Mouse (Mus musculus) CD4-positive, CD25-positive, alpha-beta regulatory T cell, adult 2 months (primary cell): ENCODE results near the gene Dcaf6.
A peak's percentile ranks its signal among the peaks of the same experiment; 100 is the strongest.

ENCODE experiments used
- DNase-seq: peaks from one replicate; pipeline ENCODE4 v3.0.0-alpha.2; 2012; ENCODE audit warnings: low read depth, low spot score

The Dcaf6 gene

DNA sequence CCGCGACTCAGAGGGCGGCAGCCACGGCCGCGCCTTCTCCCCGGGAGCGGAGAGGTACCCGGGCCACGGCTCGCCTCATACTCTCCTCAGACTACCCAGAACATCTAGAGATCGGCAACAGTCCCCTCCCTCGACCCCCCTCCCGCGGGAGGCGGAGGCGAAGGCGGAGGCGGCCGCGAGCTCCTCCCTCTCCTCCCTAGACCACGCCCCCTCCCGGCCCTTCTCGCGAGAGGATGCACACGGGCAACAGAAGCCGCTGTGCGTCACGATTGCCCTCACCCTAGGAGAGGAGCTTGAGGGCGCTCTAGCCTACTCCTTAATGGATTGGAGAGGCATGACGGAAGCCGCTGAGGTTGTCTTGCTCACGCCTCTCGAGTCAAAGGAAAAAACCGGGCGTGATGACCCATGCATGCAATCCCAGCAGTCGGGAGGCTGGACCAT lies at the start of gene Dcaf6, which contains the start of gene Mpc2:
Dcaf6 (minus strand) TSS at position 116 of the 441 bp plus-strand sequence.
Mpc2 (plus strand) TSS at position 278 of the 441 bp plus-strand sequence.
- DNase-seq = peak; percentile 99

DNA sequence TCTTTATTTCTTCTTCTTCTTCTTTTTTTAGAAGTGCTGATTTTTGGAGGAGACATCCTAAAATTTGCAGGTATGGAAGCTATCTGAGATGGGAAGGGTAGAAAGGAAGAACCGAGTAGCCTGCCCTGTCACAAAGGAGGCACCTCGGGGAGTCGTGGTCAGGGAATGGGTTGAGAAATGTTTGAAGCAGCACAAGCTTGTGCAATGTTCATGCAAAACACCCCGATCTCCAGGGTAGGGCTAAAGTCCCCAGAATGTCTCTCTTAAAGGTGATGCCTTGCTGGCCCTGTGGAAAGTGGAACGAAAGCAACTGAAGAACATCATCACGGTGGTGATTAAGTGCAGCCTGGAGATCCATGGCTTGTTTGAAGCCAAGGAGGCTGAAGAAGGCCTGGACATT lies 46.0 kb upstream of the Dcaf6 start:
- DNase-seq = no peak

DNA sequence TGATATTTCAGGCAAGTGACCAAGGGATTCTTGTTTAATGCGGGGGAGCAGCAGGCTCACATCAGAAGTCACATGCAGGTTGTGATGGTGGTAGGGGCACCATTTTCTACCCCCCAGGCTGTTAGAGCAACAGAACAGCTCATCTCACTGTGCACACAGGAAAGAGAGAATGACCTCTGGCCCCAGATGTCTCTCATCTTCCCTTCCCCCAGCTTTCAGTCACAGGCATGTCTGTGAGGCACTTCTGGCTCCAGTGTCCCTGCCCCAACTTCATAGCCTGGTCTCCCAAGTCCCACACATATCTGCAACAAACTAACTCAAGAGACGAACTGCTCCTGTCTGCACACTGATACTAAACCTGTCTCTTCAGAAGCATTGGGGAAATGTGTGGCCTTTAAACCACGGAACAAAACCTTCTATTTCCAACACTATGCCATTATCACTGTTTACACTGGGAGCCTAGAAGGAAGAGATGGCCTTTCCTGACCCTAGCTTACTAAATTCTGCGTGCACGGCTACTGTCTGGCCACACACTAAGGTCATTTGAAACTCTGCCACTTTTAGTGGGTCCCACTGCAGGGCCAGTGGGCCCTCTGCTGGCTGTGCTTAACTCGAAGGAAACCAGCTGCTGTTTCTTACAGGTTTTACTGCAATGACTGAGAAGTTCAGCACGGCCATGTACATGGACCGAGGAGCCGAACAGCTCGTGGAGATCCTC lies 43.2 kb upstream of the Dcaf6 start:
- DNase-seq = peak; percentile 15

DNA sequence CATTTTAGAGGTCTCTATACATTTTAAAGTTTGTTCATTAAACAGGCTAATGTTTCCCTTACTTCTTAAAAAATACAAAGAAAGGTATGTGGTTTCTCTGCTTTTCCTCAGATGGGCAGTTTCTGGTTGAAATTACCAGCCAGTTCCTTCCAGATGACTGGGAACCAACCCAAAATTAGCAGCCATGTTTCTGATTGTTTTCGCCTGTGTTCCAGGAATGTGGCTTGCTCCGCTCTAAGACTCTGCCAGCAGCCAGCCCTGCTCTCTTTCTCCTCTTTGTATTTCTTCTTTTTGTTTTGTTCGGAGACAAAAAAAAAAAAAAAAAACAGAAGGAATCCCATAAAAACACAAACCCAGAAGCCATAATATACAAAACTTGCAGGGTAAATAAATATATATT lies 38.6 kb upstream of the Dcaf6 start:
- DNase-seq = no peak

DNA sequence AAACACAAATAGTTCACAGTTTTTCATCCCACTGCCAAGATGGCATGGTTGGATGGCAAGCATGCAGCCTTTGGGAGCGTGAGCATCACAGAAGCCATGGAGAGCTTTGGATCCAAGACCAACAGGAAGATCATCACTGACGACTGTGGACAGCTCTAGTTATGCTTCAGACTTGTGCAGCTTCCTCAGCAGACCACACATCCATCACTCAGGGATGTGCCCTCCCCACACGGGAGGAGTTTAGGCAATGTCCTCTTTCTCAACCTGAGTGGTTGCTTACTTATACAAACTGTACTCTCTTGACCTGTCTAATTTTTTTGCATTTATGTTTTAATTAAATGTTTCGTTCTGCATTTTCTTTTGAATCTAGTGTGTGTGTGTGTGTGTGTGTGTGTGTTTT lies 28.9 kb upstream of the Dcaf6 start:
- no peak for DNase-seq

DNA sequence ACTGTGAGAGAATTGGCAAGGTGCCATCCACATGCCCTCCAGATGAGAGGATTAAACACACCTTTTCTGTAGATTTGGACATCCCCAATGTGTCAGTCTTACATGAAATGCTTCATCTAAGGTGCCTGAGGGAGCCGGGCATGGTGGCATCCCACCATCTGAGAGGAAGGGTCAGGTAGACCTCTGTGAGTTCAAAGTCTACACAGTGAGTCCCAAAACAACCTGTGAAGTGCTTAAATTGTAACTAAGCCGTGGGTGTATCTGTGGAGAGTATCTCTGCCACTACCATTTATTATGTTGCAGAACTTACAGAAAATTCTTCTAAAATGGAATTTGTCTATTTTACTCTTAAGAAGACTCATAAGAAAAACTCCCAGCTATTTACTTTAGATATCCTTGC lies 25.8 kb upstream of the Dcaf6 start:
- DNase-seq = no peak

DNA sequence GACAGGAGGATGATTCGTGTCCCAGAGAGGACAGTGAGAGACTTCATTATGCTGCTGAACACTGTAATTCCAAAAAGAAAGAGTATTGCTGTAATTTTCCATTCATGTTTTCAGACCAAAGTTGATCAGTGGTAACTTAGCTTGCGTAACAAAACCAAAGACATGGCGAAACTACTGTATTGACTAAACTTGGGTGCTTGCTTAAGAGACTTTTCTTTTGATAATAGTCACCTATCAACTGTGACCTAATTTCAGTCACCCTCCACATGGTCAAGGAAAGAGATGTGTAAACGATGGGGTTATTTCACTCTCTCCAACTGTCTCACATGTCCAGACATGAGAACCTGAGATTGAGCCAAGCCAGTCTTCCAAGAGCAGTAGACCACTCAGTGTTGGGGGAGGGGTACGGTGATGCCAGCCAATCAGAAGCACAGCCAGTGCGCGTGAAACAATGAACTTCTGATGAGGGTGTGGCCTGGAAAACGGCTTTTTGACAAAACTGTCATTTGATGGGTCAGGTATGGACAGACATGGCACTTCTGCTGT lies 24.5 kb upstream of the Dcaf6 start, which contains the start of gene Adcy10:
Adcy10 (plus strand) TSS at position 496 of the 546 bp plus-strand sequence.
- no peak for DNase-seq

DNA sequence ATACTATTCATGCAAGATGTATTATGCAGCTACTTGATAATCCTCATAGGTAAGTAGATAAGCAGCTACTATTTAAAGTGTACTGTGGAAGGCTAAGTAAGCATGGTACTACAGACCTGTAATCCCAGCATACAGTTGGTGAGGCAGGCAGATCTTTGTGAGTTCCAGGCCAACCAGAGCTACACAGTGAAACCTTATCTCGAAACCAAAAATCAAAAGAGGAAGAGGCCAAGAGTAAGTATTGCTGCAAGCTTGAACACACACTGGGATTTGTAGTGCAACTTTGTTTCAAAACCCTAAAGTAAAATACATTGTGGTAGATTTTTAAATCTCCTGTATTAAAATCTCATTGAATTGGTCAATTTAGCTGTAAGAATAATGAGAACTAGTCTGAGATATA lies 11.2 kb upstream of the Dcaf6 start:
- no peak for DNase-seq

DNA sequence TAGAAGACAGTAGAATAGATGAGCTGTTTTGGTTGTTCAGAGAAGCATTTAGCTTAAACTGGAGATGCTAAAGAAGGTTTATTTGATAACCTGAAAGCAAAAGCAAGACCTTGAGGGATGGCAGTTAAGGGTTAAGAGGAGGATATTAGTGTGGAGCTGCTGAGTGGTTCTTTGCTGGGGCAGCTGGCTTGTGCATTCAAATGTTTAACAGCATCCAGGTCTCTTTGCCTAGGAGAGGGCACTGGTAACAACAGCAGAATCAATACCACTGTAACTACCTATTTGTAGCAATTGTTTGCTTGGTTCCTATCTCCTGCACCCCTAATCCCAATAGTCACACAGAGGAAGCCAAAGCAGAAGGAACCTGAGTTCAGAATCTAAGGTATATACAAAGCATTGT lies 9.4 kb upstream of the Dcaf6 start:
- DNase-seq = no peak

DNA sequence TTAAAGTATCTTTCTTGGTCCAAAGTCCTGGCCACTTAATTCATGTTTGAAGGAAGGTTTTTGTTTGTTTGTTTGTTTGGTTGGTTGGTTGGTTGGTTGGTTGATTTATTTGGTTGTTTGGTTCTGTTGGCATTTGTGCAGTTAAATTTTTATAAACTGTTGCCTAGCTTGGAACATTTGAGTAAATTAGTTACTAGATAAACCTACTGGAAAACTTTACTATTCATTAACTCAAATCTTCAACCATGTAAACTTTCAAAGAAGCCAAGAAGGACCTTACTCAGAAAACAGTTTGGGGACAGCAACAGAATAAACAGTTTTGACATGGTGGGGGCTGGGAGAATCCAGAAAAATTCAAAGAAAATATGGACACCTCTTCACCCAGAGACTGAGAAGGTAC lies 8.7 kb upstream of the Dcaf6 start:
- DNase-seq = no peak

DNA sequence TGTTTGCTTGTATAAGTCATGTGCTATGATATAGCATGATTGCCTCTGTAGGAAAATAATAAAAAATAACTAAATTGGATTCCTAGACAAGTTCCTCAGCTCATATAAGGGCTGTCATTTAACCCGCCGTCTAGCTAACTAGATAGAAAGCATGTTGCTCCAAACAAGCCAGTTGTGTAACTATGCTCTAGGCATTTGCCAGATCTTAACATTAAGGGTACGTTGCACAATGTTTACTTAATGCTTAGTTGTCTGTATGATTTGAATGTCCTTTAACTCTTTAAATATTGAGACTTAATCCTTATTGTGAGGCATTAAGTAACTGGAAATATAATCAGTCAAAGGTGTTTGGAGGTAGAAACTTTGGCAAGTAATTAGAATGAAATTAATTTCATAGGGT lies 4.3 kb upstream of the Dcaf6 start:
- no peak for DNase-seq

DNA sequence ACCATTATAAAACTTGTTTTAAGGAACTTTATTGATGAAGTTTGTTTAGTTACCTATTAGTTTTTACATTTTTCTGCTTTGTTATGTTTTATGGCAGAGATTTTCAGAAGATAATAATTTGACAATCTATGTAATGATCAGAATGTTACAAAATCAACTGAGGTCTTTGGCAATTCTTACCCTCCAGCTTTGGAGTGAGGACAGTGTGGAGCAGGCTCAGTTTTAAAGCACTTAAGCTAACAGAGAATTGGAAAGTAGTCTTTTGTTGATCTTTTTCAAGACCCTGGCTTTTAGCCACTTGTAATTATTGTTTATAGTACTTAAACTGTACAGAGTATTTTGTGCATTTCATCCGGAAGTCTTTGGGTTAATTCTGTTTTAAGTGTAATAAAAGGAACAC lies 2.6 kb upstream of the Dcaf6 start:
- DNase-seq = no peak

DNA sequence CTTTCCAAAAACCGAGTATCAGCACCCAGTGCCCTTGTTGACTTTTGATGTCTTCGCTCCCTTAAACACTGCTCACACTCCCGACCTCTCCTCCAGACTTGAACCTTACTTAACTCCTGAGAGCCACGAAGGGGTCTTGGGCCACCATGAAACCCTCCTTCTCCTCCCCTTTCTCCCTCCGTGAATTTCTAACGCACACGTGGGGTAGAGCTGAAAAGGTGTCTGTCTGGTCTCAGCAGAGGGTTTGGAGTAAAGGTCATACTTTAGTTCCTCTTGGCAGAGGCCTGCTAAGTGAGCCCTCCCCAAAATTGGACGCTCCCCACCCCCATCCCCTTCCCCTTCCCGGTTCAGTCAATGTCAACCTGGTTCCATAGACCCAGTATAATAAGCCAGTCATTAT lies 1.4 kb upstream of the Dcaf6 start:
- DNase-seq = no peak

DNA sequence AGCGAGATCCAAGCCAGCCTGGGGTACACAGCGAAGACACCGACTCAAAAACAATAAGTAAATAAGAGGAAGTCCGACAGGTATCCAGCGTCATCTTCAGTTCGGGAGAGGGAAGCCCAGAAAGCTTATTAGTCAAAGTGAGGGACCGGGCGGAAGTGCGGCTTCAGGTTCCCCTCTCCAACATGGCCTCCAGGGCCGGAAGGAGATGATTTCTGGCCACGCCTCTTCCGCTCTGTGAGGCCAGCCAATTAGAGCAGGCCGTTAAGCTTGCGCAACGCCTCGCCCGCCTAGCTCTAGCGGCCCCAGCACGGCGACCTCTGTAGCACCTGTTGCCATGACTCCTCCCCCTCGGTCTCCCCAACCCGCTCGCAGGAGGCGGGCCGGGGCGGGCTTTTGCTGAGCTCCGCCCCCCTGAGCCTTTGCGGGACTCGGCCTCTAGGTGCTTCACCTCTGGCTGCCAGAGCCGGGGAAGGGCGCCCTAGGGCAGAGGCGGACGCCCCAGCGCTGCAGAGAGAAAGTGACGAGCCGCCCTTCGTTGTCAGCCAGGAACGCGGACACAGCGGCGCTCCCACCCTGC lies 614 bp upstream of the Dcaf6 start:
- peak; percentile 100 for DNase-seq

DNA sequence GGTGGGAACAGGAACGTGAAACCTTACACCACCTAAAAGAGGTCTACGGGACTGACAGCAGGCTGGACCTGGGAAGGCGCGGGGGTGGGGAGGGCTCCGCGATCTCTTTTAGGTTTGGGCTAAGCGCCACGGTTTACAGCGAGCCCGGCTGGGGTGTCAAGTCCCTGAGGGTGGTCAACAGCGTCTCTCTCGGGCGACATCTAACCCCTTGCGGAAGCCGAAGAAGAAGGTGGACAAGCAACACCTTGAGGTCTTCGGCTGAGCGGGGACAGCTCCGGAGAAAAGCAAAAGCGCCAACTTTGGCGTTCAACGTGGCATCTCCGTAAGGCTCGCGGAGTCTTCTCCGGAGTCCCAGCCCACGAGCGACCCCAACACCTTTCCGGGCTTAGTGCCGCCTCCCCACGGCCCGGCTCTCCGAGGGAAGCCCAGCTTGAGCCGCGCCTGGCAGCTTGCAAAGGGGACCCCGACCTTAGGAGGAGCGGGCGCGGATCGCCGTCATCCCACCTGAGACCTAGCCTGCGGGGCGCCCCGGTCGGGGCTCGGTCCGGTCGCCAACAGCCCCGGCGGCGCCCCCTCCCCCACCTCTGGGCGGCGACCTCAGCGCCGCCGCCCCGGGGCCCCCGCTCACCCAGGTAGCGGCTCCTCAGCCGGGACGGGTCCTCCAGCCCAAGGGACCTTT lies 633 bp downstream of the Dcaf6 start:
- DNase-seq = no peak

DNA sequence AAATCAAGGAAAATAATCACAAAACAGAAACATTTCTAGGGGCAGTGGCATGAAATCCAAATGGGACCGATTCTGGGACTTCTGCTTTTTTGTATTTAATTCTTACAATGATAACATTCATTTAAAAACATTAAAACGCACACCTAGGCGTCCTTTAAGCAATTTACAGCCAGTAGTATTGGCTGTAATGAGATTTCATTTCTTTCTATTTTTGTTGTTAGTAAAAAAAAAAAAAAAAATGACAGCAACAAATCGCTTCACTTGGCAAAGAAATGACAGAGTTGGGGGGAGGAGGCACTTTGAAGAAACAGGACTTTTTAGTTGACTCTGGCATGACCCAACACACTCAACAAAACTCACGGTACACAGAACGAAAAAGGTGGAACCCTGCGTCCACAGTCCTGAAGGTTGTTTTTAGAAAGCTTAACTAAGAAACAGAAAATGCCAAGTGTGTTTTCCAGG lies 1.2 kb downstream of the Dcaf6 start:
- no peak for DNase-seq

DNA sequence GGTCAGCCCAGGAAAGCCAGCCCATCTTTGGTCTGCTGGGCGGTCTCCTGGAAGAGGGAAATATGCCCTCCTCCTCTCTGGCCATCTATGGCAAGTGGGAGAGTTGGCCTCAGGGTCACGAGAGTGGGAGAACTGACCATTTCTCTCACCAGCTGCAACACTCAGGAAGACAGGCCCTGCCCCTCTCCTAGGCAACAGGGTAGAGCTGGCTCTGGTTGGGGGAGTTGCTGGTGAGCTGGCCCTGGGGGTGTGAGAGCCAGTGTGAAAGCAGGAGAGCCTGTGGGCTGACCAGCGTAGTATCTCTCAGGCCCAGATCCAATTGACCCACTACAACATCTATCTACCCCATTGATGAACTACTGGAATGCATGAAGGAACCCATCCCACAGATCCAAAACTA lies 18.6 kb downstream of the Dcaf6 start:
- DNase-seq = no peak

DNA sequence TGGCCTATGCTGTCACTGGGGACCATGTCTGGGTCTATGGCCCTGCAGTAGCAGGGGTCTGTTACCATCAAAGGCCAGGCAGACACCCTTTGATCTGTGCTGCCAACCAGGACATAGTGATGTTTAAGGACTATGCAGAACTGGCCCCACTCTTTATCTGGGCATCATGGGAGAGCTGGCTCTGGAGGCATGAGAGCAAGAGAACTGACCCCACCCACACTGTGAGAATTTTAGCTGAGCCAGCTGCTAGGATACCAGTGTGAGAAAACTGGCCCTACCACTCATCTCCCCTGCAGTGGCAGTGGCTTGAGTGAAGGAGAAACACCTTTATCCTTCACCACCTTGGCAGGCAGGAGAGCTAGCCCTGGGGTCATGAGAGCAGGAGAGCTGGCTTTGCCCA lies 19.1 kb downstream of the Dcaf6 start:
- no peak for DNase-seq

DNA sequence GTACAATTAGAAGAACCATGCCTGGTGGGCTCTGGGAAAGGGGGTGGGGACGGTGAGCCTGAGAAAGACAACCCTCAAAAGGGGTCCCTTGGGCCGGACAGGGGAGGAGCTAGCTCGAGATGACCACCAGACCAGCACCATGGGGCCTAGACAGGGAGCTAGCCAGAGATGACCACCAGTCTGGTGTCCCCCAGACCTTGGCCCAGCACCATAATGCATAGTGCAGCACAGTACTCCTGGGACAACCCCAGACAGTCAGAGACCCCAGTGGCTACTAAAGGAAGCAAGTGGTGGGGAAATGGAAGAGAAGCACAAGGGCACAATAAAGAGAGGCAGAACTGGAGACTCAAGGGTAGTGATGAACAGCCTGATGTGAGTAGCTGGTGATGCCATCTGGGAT lies 19.5 kb downstream of the Dcaf6 start:
- DNase-seq = no peak

DNA sequence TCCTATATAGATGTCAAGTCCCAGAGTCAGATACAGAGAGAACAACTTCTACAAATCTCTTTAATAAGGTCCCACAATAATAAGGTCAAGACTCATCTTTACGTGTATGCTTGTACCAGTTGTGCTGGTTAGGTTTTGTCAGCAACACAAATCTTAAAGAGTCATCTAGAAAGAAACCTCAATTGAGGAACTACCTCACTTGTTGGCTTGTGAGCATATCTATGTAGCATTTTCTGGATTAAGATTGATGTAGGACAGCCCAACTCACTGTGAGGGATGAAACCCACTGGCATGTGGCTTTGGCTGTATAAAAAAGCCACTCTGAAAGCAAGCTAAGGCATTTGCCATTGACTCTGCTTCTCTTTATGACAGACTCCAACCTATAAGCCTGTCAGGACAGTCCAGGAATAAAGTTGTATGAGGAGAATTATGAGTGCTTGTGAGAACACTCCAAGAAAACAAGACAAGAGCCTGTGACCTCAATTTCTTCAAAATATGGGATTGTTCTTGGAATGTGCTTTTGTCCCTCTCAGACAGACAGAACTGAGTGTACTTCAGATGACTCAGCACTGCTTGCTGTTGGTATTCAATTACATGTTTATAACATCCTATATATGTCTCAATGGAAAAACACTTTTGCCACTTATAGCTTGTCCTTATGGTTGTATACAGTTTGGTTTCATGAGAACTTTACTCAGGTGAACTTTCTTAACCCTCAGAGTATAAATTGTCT lies 21.8 kb downstream of the Dcaf6 start:
- DNase-seq = no peak

DNA sequence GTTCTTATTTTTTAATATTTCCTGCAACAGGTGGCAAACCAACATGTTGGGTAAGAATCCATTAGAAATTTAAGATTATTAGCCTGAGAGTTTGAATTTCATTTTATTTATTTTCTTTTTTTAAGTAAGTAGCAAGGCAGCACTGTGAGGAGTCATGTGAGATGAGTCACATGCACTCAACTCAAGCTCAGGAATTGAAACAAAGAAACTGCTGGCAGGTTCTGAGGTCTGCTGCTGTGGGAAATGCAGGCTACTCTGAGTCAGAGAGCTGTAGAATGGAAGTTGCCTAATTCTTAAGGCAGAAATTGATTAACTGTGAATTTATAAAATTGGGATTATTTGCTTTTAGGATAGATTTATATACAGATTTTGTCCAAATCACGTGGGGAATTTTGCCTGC lies 27.4 kb downstream of the Dcaf6 start:
- no peak for DNase-seq

DNA sequence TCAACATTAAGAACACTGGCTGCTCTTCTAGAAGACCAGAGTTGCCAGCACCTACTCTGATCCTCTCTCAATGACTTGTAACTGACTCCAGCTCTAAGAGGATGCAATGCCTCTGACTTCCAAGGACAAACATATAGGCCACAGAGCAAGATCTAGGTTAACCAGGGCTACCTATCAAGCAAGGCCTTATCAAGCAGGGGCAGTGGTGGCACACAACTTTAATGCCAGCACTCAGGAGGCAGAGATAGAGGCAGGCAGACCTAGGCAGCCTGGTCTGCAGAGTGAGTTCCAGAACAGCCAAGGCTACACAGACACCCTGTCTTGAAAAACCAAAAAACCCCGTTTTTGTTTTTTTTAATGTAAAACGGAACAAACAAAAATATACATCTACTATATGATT lies 34.0 kb downstream of the Dcaf6 start:
- no peak for DNase-seq
